Mouse (Mus musculus): ENCODE data around the gene Pwwp2a.

The Pwwp2a gene

DNA sequence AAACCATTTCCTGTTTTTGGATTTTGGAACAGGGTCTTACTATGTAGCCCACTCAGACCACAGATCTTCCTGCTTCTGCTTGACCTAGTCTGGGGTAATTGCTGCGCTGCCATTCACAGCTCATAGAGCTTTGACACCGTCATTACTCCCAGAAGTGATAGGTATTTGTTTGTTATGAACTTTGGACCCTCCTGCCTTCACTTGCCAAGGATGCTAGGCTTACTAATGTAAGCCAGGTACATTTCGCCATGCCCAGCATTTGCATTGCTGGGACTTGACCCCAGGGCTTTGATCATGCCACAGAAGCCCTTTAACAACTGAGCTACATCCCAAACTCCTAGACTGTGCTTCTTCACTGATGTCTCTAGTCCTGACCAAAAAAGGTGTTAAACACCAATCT is 18.5 kb downstream of the Pwwp2a start:
- TF ChIP-seq CTCF (conservative IDR thresholded peaks at IDR 0.05; ENCODE audit: low read length), result no peak
- TF ChIP-seq NANOG (IDR thresholded peaks at IDR 0.05; ENCODE audit: borderline replicate concordance, low read length), result no peak
- TF ChIP-seq POU5F1 (IDR thresholded peaks at IDR 0.05; ENCODE audit: borderline replicate concordance, low read length), result no peak
- Histone ChIP-seq H3K27me3 (ENCODE audit: insufficient read depth, low read length) (no peaks in the 10 kb centered on the region), H3K4me1 (replicated peaks; ENCODE audit: low read depth, low read length) (peaks cover 96% of the 10 kb centered on the region), H3K9me3 (ENCODE audit: low read length) (no peaks in the 10 kb centered on the region), H3K4me3 (replicated peaks; ENCODE audit: low read length) (no peak overlapping the region), H3K36me3 (ENCODE audit: insufficient read depth, low read length) (peaks cover 80% of the 10 kb centered on the region)

DNA sequence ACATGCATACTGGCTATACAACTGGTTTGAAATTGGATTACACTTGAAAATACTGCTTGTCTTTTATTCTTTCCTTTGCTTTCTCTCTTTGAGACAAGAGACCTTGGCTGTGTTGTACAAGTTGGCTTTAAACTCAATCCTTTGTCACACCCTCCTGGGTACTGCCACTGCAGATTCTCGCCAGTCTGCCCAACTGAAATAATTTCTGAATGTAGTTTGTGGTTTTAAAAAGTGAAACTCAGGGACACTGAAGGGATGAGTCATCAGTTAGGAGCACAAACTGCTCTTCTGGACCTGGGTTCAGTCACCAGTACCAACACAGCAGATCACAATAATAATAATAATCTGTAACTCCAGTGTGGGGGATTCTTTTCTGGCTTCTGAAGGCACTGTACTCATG is 21.8 kb downstream of the Pwwp2a start:
- H3K4me3 ChIP-seq (replicated peaks; ENCODE audit: low read length), result no peak overlapping the region
- peaks cover 83% of the 10 kb centered on the region for H3K36me3 ChIP-seq (ENCODE audit: insufficient read depth, low read length)
- no peak for TF ChIP-seq CTCF (conservative IDR thresholded peaks at IDR 0.05; ENCODE audit: low read length)
- no peak for TF ChIP-seq POU5F1 (IDR thresholded peaks at IDR 0.05; ENCODE audit: borderline replicate concordance, low read length)
- no peak for TF ChIP-seq NANOG (IDR thresholded peaks at IDR 0.05; ENCODE audit: borderline replicate concordance, low read length)
- no peaks in the 10 kb centered on the region for H3K9me3 ChIP-seq (ENCODE audit: low read length)
- no peaks in the 10 kb centered on the region for H3K27me3 ChIP-seq (ENCODE audit: insufficient read depth, low read length)
- peaks cover 71% of the 10 kb centered on the region for H3K4me1 ChIP-seq (replicated peaks; ENCODE audit: low read depth, low read length)

DNA sequence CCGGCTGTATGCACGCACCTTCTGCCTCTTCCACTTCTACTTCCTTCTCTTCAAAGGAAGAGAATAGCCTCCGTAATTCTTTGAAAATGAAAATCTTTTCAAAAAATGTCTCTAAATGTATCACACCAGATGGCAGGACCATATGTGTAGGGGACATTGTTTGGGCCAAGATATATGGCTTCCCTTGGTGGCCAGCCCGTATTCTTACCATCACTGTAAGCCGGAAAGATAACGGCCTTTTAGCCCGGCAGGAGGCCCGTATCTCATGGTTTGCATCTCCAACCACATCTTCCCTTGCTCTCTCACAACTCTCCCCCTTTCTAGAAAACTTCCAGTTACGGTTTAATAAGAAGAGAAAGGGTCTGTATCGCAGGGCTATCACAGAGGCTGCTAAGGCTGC is 24.0 kb downstream of the Pwwp2a start:
- TF ChIP-seq POU5F1 (IDR thresholded peaks at IDR 0.05; ENCODE audit: borderline replicate concordance, low read length) (no peak), CTCF (conservative IDR thresholded peaks at IDR 0.05; ENCODE audit: low read length) (no peak), NANOG (IDR thresholded peaks at IDR 0.05; ENCODE audit: borderline replicate concordance, low read length) (no peak)
- Histone ChIP-seq H3K27me3 (ENCODE audit: insufficient read depth, low read length) (no peaks in the 10 kb centered on the region), H3K36me3 (ENCODE audit: insufficient read depth, low read length) (peaks cover 64% of the 10 kb centered on the region), H3K9me3 (ENCODE audit: low read length) (no peaks in the 10 kb centered on the region), H3K4me1 (replicated peaks; ENCODE audit: low read depth, low read length) (peaks cover 61% of the 10 kb centered on the region), H3K4me3 (replicated peaks; ENCODE audit: low read length) (no peak overlapping the region)

DNA sequence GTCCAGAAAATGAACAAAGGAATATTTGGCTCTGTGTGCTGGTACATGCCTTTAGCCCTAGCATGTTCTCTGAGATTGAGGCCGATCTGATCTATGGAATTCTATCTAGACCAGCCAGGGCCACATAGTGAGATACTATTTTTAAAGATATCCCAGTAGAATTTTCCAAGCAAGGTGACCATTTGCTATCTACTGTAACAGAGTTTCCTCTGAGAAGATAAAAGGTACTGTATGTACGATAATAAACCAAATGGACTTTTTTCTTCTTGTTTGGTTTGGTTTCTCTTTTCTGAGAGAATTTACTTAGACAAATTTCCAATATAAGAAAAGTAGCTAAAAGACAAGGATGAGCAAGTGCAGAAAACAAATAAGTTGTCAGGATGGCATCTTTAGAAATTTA is 26.6 kb downstream of the Pwwp2a start:
- Histone ChIP-seq H3K4me1 (replicated peaks; ENCODE audit: low read depth, low read length) (peaks cover 39% of the 10 kb centered on the region), H3K9me3 (ENCODE audit: low read length) (no peaks in the 10 kb centered on the region), H3K36me3 (ENCODE audit: insufficient read depth, low read length) (peaks cover 65% of the 10 kb centered on the region), H3K27me3 (ENCODE audit: insufficient read depth, low read length) (no peaks in the 10 kb centered on the region), H3K4me3 (replicated peaks; ENCODE audit: low read length) (no peak overlapping the region)
- no peak for TF ChIP-seq CTCF (conservative IDR thresholded peaks at IDR 0.05; ENCODE audit: low read length)
- TF ChIP-seq NANOG (IDR thresholded peaks at IDR 0.05; ENCODE audit: borderline replicate concordance, low read length), result no peak
- no peak for TF ChIP-seq POU5F1 (IDR thresholded peaks at IDR 0.05; ENCODE audit: borderline replicate concordance, low read length)

DNA sequence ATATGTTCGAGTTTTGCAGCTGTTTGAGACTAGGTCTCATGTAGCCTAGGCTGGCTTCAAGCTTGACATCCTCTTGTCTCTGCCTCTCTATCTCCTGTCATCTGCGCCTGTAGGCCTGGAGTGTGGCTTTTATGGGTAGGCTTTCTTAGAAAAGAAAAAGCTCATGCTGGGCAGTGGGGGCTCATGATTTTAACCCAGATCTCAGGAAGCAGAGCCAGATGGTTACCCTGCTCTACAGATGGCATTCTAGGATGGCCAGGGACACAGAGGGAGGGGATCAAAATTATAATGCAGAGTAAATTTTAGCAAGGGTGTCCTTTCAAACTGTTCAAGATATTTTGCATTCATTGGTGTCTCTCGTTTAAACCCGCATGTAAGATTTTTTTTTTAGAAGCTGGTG is 30.4 kb downstream of the Pwwp2a start:
- no peak for TF ChIP-seq NANOG (IDR thresholded peaks at IDR 0.05; ENCODE audit: borderline replicate concordance, low read length)
- no peak for TF ChIP-seq CTCF (conservative IDR thresholded peaks at IDR 0.05; ENCODE audit: low read length)
- TF ChIP-seq POU5F1 (IDR thresholded peaks at IDR 0.05; ENCODE audit: borderline replicate concordance, low read length), result no peak
- Histone ChIP-seq H3K36me3 (ENCODE audit: insufficient read depth, low read length) (peaks cover 64% of the 10 kb centered on the region), H3K4me1 (replicated peaks; ENCODE audit: low read depth, low read length) (peaks cover 12% of the 10 kb centered on the region), H3K27me3 (ENCODE audit: insufficient read depth, low read length) (no peaks in the 10 kb centered on the region), H3K9me3 (ENCODE audit: low read length) (no peaks in the 10 kb centered on the region), H3K4me3 (replicated peaks; ENCODE audit: low read length) (no peak overlapping the region)

DNA sequence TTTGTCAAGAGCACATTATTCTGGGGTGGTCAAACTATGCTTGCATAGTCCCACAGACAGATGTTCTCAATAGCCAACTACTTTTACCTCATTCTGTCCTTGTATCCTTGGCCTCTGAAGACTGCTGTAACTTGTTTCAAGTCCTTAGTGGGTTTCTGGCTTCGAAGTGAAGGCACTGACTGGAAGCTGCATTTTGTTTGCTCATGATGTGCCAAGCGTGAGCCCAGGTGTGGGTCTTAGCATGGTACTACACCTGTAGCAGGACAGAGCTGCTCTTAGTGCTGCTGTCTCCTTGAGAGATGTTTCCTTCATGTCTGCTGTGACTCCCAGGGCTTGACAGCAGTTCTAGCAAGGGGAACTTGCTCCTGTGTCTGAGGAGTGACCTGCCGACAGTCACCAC is 41.6 kb downstream of the Pwwp2a start:
- Histone ChIP-seq H3K9me3 (ENCODE audit: low read length) (no peaks in the 10 kb centered on the region), H3K36me3 (ENCODE audit: insufficient read depth, low read length) (peaks cover 67% of the 10 kb centered on the region), H3K4me1 (replicated peaks; ENCODE audit: low read depth, low read length) (peaks cover 55% of the 10 kb centered on the region), H3K4me3 (replicated peaks; ENCODE audit: low read length) (no peak overlapping the region), H3K27me3 (ENCODE audit: insufficient read depth, low read length) (no peaks in the 10 kb centered on the region)
- TF ChIP-seq POU5F1 (IDR thresholded peaks at IDR 0.05; ENCODE audit: borderline replicate concordance, low read length) (no peak), NANOG (IDR thresholded peaks at IDR 0.05; ENCODE audit: borderline replicate concordance, low read length) (no peak), CTCF (conservative IDR thresholded peaks at IDR 0.05; ENCODE audit: low read length) (no peak)

DNA sequence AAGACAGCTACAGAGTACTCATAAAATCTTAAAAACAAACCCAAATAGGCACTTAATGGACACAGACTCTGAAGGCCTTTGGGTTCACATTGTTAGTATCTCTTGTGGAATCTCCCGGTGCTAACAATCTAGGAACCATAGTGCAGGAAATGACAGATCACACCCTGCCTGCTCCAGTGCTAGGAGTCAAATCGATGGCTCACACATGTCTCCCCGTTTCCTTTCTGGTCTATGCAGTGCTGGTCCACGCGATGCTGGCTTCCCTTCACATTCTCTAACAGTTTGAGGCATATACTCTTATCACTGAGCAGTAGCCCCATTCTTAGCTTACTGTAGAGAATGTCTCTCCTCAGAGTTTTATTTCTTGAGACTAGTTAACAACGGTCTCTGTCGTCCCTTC is 46.0 kb downstream of the Pwwp2a start:
- TF ChIP-seq POU5F1 (IDR thresholded peaks at IDR 0.05; ENCODE audit: borderline replicate concordance, low read length) (no peak), CTCF (conservative IDR thresholded peaks at IDR 0.05; ENCODE audit: low read length) (no peak), NANOG (IDR thresholded peaks at IDR 0.05; ENCODE audit: borderline replicate concordance, low read length) (no peak)
- Histone ChIP-seq H3K9me3 (ENCODE audit: low read length) (no peaks in the 10 kb centered on the region), H3K27me3 (ENCODE audit: insufficient read depth, low read length) (no peaks in the 10 kb centered on the region), H3K4me3 (replicated peaks; ENCODE audit: low read length) (no peak overlapping the region), H3K4me1 (replicated peaks; ENCODE audit: low read depth, low read length) (peaks cover 23% of the 10 kb centered on the region), H3K36me3 (ENCODE audit: insufficient read depth, low read length) (peaks cover 76% of the 10 kb centered on the region)

DNA sequence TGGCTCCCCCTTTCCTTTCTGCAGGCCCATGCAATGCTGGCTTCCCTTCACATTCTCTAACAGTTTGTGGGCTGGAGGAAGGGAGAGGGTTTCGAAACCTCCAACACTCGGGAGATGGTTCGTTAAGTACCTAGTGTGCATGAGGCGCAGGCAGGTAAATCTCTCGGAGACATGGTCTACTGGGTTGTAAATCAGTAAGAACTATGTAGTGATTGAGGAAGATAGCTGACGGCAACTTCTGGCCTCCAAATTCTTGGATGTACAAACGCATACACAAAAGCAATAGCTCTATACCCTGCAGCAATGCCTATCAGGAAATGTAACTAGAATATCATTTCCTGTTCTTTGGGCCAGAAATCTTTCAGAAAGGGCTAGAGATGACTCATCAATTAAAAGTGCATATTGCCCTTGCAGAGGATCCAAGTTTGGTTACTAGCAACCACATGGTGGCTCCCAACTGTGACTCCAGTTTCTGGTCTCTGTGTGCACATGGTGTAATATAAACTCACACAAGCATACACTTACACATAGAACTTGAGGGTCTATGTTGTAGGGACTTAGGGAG is 47.0 kb downstream of the Pwwp2a start:
- H3K4me3 ChIP-seq (replicated peaks; ENCODE audit: low read length), result no peak overlapping the region
- no peaks in the 10 kb centered on the region for H3K27me3 ChIP-seq (ENCODE audit: insufficient read depth, low read length)
- H3K36me3 ChIP-seq (ENCODE audit: insufficient read depth, low read length), result peaks cover 78% of the 10 kb centered on the region
- peaks cover 16% of the 10 kb centered on the region for H3K4me1 ChIP-seq (replicated peaks; ENCODE audit: low read depth, low read length)
- no peaks in the 10 kb centered on the region for H3K9me3 ChIP-seq (ENCODE audit: low read length)
- TF ChIP-seq CTCF (conservative IDR thresholded peaks at IDR 0.05; ENCODE audit: low read length) (no peak), NANOG (IDR thresholded peaks at IDR 0.05; ENCODE audit: borderline replicate concordance, low read length) (no peak), POU5F1 (IDR thresholded peaks at IDR 0.05; ENCODE audit: borderline replicate concordance, low read length) (no peak)

Measured in E14TG2a.4 (cell line).